Mouse (Mus musculus): ENCODE measurements around the gene Retreg1.

Retreg1 gene

GRCm38 (mm10) chr15:25919995-25920394 lies 77.0 kb downstream of the Retreg1 start:
- DNase-seq (ENCODE audit: low spot score) = no peak

- DNase-seq (ENCODE audit: low spot score) = no peak
Observed at GRCm38 (mm10) chr15:25920886-25921285, 77.9 kb downstream of the Retreg1 start.

GRCm38 (mm10) chr15:25922007-25922406 lies 79.0 kb downstream of the Retreg1 start:
- DNase-seq (ENCODE audit: low spot score) = no peak

GRCm38 (mm10) chr15:25923916-25924315 lies 80.9 kb downstream of the Retreg1 start:
- no peak for DNase-seq (ENCODE audit: low spot score)

GRCm38 (mm10) chr15:25926171-25926570 lies 83.2 kb downstream of the Retreg1 start:
- DNase-seq (ENCODE audit: low spot score) = no peak

- no peak for DNase-seq (ENCODE audit: low spot score)
Observed at GRCm38 (mm10) chr15:25927106-25927505, 84.1 kb downstream of the Retreg1 start.

- no peak for DNase-seq (ENCODE audit: low spot score)
Observed at GRCm38 (mm10) chr15:25928001-25928400, 85.0 kb downstream of the Retreg1 start.

- no peak for DNase-seq (ENCODE audit: low spot score)
Observed at GRCm38 (mm10) chr15:25928831-25929230, 85.9 kb downstream of the Retreg1 start.

GRCm38 (mm10) chr15:25929518-25929917 lies 86.5 kb downstream of the Retreg1 start:
- no peak for DNase-seq (ENCODE audit: low spot score)

GRCm38 (mm10) chr15:25929936-25930335 lies 87.0 kb downstream of the Retreg1 start:
- no peak for DNase-seq (ENCODE audit: low spot score)

GRCm38 (mm10) chr15:25930657-25931056 lies 87.7 kb downstream of the Retreg1 start:
- DNase-seq (ENCODE audit: low spot score) = no peak

GRCm38 (mm10) chr15:25932497-25932896 lies 89.5 kb downstream of the Retreg1 start:
- no peak for DNase-seq (ENCODE audit: low spot score)

GRCm38 (mm10) chr15:25932937-25933684 lies 90.1 kb downstream of the Retreg1 start:
- DNase-seq (ENCODE audit: low spot score) = peak; percentile 47

- DNase-seq (ENCODE audit: low spot score) = no peak
Observed at GRCm38 (mm10) chr15:25933685-25934108, 90.7 kb downstream of the Retreg1 start.

GRCm38 (mm10) chr15:25934411-25934810 lies 91.4 kb downstream of the Retreg1 start:
- no peak for DNase-seq (ENCODE audit: low spot score)

- no peak for DNase-seq (ENCODE audit: low spot score)
Observed at GRCm38 (mm10) chr15:25938496-25938895, 95.5 kb downstream of the Retreg1 start.

- no peak for DNase-seq (ENCODE audit: low spot score)
Observed at GRCm38 (mm10) chr15:25940397-25941377, 97.7 kb downstream of the Retreg1 start.

GRCm38 (mm10) chr15:25941514-25941913 lies 98.5 kb downstream of the Retreg1 start:
- DNase-seq (ENCODE audit: low spot score) = no peak

- DNase-seq (ENCODE audit: low spot score) = no peak
Observed at GRCm38 (mm10) chr15:25942415-25942814, 99.4 kb downstream of the Retreg1 start.

GRCm38 (mm10) chr15:25943386-25944137 lies 100.6 kb downstream of the Retreg1 start:
- no peak for DNase-seq (ENCODE audit: low spot score)

- DNase-seq (ENCODE audit: low spot score) = no peak
Observed at GRCm38 (mm10) chr15:25945224-25945623, 102.2 kb downstream of the Retreg1 start.

GRCm38 (mm10) chr15:25946482-25946881 lies 103.5 kb downstream of the Retreg1 start:
- no peak for DNase-seq (ENCODE audit: low spot score)

All from spleen, adult 12 weeks (tissue).